Mouse (Mus musculus) frontal cortex, adult (tissue): ENCODE data around the gene Rest.
A peak's percentile ranks its signal among the peaks of the same experiment; 100 is the strongest.

Experiments
- ATAC-seq: cut with Nextera tagmentation; 2 replicates; pipeline ENCODE4 v1.9.2; 2017; ENCODE audit warnings: mild to moderate bottlenecking, moderate library complexity, mixed read lengths; ENCODE audit not compliant: low TSS enrichment

Rest gene

DNA sequence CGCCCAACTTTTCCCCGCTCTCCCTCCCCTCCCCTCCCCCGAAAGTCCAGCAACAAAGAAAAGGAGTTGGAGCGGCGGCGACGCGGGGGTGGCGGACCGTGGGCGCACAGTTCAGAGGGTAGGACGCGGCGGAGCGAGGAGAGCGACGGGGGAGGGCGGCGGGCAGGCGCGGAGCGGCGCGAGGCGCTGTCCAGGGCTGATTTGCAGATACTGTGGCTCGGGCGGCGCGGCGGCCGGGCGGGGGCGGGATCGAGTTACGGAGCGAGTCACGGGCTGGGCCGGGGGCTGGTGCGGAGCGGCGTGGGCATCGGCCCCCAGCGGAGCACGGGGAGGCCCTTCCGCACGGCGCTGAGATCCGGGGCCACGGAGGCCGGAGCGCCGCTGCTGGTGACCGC, 377 bp downstream of the Rest start:
- peak; percentile 58 for ATAC-seq

DNA sequence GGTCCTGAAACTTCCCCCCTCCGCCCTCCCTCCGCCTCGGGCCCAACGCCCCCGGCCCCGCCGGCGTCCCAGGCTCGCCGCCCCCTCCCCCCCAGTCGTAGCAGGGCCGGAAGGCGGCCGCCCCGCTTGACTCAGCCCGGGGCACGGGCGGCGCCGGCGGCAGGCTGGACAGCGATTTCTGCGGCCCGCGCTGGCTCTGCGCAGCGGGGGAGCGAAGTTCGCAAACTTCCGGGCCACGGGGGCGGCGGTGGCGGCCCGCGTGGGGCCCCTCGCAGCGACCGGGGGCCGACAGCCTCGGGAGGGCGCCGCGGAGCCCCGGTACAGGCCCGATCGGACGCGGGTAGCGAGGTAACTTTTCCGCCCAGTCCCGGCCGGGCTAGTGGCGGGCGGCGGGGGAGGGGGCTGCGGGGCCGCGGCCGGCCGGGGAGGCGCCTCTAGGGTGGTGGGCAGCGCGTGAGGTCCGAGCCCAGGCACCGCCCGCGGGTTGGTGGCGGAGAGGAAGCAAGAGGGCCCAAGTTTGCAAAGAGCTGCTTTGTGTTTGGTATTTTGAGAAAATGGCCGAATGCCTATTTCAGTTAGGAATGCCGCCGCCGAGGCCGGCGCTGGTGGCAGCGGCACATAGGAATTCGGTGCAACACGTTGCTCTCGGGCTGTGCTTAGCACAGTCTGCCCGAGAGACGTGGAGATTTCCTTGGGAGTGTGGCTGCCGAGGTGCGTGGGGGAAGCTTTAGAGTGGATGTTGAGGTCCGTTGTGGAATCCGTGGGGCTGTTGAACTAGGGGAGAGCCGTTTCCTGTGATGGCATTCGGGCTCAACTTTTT, 985 bp downstream of the Rest start:
- peak; percentile 66 for ATAC-seq

DNA sequence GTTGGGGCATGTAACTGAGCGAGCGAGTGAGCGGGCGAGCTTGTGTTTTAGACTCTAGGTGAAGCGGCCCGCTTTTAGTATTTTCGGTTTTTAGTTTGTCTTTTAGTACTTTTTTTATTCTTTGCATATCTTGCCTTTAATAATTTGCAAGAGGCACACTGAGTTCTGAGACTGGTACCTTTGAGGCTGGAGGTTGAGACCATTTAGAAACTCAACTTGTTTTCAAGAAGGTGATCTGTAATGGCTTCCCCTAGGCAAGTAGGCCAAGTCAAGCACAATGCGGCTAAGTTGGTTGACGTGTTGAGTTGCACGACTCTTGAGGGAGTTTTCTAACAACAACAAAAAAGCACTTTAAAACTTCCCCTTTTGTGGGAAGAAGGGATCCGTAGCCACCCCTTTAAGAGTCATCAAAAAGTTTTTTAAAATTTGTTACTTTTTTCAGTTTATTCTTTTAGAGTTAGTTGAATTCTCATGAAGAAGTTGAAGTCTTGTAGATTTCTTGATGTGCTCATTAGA, 1.7 kb downstream of the Rest start:
- no peak for ATAC-seq

DNA sequence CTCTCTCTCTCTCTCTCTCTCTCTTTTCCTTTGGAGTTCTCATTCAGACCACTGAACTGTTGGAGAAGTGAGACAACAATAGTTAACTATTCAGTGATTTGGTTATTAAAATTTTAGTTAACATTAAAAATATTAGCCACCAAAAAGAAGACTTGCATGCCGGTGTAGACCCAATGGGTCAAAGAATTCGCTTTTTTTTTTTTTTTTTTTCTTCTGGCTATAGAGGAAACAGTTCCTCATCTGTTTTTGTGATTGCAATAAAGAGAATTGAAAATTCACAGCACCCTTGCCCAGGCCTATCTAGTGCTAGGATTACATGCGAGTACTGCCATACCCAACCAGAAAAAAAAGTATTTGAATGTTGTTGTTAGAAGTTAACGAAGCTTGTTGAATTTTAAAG, 2.1 kb downstream of the Rest start:
- no peak for ATAC-seq

DNA sequence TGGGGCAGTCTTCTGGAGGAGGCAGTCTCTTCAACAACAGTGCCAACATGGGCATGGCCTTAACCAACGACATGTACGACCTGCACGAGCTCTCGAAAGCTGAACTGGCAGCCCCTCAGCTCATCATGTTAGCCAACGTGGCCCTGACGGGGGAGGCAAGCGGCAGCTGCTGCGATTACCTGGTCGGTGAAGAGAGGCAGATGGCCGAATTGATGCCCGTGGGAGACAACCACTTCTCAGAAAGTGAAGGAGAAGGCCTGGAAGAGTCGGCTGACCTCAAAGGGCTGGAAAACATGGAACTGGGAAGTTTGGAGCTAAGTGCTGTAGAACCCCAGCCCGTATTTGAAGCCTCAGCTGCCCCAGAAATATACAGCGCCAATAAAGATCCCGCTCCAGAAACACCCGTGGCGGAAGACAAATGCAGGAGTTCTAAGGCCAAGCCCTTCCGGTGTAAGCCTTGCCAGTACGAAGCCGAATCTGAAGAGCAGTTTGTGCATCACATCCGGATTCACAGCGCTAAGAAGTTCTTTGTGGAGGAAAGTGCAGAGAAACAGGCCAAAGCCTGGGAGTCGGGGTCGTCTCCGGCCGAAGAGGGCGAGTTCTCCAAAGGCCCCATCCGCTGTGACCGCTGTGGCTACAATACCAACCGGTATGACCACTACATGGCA, 2.8 kb downstream of the Rest start:
- ATAC-seq: no peak

DNA sequence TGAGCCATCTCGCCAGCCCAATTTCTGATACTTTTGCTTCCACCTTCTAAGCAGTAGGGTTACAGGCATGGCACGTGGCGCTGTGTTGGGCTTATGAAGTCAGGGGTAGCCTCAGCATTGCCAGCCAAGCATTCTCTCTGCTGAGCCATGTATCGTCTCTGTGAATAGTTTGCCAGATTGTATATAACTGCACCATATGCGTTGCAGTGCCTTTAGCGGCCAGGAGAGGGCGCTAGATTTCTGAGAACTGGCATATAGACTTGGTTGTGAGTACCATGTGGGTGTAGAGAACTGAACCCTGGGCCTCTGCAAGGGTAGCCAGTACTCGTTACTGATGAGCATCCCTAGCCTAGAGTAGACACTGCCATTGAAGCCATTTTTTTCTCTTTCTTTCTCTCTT, 4.1 kb downstream of the Rest start:
- no peak for ATAC-seq

DNA sequence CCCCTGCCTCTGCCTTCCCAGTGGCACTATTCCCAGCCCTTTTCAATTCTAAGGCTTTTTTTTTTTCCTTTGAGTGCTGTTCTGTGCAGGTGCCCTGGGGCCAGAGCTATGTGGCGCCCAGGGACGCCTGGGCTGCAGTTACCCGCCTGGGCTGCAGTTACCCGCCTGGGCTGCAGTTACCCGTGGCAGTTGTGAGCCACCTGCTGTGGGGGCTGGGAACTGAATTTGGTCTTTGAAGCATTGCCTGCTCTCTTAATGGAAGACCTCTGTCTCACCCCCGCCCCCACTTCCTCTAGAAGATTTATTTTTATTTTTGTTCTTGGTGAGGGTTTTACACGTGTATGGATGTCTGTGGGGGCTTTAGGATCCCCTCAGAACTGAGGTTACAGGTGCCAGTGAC, 7.9 kb downstream of the Rest start:
- ATAC-seq: no peak

DNA sequence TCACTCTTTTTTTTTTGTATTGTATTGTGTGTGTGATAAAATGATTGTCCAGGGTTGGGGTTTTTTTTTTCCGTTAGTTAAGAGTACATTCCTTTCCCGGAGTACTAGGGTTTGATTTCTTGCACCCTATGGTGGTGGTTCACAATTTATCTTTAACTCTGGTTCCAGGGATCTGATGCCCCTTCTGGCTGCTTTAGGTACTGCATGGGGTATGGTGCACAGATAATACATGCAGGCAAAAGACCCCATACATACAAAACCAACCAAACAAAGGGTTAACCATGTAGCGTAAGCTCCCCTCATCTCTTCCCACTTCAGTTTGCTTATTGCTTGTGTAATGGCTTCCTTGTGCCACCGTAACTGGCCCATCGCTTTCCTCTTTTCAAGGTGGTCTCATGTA, 10.7 kb downstream of the Rest start:
- no peak for ATAC-seq

DNA sequence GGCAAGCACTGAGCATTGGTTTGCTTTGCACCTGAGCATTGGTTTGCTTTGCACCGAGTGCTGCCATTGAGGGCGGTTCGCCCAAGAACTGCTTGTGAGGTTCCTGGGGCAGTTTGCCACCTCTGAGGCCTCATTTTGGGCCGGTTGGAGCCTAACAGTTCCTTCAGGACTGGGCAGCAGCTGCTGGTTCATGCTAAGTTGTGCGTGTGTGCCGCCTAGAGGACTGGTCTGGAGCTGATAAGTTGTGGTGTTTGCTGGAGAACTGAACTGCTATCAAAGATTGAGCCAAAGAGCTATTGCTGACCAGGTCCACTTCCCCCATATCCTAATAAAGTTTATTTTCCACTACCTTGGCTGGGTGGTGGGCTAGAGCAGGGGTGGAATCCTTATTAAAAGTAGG, 11.9 kb downstream of the Rest start:
- ATAC-seq: no peak

DNA sequence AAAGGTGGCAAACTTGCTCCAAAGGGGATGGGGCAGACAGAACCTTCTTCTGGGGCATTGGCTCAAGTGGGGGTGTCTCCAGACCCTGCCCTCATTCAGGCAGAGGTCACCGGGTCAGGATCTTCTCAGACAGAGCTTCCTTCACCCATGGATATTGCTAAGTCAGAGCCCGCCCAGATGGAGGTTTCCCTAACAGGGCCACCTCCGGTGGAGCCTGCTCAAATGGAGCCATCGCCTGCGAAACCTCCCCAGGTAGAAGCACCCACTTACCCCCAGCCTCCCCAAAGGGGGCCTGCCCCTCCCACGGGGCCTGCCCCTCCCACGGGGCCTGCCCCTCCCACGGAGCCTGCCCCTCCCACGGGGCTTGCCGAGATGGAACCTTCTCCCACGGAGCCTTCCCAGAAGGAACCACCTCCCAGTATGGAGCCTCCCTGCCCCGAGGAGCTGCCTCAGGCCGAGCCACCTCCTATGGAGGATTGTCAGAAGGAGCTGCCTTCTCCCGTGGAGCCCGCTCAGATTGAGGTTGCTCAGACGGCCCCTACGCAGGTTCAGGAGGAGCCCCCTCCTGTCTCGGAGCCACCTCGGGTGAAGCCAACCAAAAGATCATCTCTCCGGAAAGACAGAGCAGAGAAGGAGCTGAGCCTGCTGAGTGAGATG, 16.4 kb downstream of the Rest start:
- no peak for ATAC-seq

DNA sequence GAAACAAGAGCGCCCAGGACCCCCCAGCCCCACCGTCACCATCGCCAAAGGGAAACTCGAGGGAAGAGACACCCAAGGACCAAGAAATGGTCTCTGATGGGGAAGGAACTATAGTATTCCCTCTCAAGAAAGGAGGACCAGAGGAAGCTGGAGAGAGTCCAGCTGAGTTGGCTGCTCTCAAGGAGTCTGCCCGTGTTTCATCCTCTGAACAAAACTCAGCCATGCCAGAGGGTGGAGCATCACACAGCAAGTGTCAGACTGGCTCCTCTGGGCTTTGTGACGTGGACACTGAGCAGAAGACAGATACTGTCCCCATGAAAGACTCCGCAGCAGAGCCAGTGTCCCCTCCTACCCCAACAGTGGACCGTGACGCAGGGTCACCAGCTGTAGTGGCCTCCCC, 17.0 kb downstream of the Rest start:
- ATAC-seq: no peak

DNA sequence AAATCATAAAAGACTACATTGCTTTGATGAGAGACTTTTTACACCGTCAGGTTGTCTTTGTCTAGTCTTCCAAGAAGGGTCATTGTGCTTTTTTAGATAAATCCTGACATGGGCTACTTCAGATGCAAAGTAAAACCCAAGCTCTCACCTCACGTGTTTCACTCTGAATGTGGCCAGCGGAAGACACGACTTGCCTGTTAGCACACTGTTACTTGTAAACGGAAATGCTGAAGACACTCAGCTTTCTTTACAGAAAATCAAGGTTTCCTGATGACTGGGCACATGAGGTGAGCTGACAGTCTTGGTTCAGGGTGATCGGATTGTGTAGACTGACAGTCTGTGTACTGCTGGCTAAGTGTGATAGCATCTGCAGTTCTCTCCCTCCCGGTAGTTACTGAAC, 20.4 kb downstream of the Rest start:
- ATAC-seq: no peak

DNA sequence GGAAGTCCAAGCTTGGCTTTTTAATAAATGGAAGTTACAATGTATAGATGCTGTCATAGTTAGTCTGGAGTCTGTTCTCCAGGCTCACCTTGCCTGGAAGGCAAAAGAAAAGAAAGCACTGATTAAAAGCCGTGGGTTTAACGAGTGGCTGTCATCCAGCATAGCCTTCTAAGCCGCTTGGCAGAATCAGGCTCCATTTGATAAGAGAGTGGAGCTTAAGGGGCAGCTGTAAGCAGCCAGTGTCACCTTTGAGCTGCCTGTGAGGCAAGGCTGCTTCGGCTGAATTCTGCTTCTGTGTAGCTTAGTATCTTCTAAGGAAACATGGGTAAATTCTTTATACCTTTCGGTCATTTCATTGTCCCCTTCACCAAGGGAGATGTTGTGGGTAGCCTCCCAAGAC, 21.6 kb downstream of the Rest start:
- no peak for ATAC-seq

DNA sequence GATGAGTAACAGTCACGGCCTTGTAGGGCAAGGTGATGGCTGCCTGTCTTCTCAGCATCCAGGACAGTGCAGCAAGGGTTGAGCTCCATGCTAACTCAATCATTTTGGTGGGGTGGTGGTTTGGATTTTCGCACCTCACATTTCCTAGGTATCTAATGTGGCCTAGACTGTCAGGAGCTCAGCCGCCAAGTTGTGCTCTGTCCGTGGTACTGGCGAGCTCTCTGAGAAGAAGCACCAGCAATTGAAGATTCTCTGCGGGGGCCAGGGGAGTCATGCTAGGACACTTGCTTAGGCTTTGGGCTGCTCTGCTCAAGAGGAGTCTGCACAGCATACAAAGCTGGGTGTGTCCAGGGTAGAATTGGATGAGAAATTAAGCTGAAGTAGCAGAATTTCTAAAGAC, 22.6 kb downstream of the Rest start:
- no peak for ATAC-seq

DNA sequence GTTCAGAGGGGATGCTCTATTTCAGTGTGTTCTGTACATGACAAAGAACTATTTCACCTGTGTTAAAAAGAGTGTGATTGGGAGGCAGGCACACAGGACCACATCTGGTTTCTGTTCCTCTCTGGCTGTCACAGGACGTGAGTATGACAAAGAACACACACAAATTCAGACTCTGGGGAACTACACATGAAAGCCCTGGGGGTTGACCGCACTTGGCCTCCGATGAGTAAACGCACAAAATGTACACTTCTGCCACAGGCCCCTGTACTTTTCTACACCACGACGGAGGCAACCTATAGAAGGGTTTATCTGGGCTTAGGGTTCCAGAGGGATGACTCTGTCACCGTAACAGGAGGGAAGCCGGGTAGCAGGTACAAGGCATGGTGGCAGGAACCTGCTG, 24.4 kb downstream of the Rest start:
- no peak for ATAC-seq

DNA sequence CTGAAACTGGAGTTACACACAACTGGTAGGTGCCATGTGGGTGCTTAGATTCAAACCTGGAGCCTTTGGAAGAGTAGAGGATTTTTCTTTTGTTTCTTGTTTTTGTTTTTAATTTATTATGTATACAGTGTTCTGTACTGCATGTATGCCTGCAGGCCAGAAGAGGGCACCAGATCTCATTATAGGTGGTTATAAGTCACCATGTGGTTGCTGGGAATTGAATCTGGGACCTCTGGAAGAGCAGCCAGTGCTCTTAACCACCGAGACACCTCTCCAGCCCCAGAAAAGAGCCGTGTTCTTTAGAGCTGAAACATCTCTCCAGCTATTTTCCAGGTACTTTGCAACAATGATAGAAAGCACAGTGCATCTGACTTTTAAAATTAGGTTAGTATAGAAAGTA, 25.3 kb downstream of the Rest start:
- ATAC-seq: no peak

DNA sequence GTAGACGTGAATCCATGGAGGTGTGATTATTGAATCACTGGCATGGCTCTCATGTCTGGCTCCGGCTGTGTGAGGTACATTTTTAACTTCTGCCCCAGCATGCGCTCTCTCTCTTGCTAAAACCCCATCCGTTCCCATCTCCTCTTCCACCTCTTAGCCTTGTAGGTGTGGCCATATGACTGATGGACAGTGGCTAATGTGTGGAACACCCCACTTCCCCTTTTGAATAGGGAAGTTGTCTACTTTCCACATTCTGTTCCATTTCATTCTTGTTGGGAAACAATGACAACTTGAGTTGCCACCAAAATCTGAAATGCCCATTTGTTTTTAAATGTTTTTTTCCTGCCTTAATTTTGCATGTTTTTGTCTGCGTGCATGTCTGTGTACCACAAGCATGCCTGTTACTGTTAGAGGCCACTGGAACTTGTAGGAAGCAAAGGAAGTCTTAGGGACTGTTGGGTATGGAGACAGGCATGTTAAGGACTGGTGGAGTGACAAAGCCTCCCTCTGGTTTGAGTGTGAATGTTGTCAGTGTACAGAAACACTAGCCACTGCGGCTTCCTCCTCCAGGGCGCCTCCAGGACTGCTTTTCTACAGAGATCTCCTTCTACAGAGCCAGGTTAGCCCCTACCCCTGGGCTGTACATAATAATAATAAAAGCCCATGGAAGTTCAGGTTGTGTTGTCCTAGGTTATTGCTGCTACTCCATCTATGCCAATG, 27.7 kb downstream of the Rest start:
- ATAC-seq: no peak

DNA sequence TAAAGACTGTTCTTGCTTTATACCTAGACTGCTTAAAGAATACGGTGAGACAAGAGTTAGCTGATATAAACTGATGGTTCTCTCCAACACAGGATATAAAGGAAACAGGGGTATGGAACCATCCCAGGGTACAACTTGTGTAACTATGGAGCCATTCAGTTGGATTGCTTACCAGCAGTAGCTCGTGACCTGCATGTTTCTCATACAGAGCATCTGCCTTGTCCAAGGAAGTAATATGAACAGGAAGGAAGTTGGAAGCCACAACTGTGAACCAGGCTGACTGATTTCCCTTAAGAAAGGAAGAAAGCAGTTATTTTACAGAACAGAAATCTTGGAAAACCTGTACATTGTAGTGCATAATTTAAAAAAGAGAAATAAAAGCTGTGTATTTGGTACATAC, 34.2 kb downstream of the Rest start:
- ATAC-seq: no peak

DNA sequence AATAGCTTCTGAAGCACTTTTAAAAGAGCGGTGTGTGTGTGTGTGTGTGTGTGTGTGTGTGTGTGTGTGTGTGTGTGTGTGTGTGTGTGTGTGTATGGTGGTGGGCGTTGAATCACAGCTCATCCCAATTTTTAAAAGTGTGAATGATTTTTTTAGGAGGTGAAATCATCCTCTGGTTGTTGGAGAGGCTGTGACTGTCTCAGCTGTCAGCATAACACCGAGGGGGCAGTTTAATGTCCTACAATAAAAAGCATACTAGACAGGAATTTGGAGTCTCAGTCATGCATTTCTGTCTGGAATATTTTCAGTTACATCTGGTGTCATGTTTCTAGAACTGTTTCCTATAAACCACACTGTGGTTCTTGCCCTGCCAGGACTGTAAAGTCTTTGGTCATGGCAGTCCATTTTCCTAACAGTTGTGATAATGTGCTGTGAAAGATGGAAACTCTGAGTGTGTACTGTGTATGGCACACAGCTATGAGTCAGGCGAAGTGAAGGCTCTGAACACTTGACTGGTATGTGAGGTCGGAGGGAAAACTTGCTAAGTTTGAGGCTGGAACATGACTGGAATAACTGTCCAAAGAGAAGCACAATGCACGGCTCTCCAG, 36.1 kb downstream of the Rest start:
- ATAC-seq: peak; percentile 90

DNA sequence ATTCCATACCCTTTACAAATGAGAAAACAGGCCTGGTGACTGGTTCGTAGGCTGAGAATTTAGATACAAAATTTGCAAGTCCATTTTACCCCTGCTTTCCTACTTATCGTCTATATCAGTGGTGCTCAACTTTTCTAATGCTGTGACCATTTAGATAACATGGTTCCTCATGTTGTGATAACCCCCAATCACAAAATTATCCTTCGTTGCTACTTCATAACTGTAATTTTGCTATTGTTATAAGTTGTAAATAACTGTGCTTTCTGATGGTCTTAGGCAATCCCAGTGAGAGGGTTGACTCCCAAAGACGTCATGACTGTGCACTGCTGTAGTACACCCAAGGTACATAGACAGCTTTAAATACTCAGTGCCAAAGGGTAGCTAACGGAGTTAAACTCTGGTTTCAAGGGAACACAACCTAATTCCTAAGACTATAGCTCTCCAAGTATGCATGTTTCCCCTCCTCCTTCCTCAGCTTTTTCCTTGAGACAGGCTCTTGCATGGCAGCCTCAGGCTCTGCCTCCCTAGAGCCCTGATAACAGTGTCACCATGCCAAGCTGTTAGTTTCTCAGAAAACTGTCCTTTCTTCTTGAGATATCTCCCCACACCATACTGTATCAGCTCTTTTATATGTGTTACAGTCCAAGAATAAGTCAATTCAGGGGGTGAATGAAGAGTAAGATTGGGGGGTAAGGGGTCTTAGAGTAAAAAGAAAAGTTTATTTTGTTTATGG, 42.7 kb downstream of the Rest start:
- no peak for ATAC-seq
